ENCODE assay signal across 17 mouse cellular contexts in genomic region chr16:5496051-5496685, GRCm38 (mm10).
A peak's percentile ranks its signal among the peaks of the same experiment; 100 is the strongest.
DNase-seq lines count a peak whose midpoint lies in the region; ATAC-seq lines count a peak whose summit lies in the region.
"Had no signal": no experiment of that assay in that cellular context is flagged by ENCODE, and none has a peak within 500 bp of the region (broad histone marks: within the 10 kb centered on the region; RNA-seq: fewer than 3 reads in every experiment).

No protein-coding gene starts in this region.

- H3K27ac ChIP-seq in embryonic facial prominence, embryonic 11.5 days (replicated peaks; ENCODE audit: low read depth, low read length) = no peak overlapping the region
- H3K27ac ChIP-seq in embryonic facial prominence, embryonic 10.5 days (replicated peaks) = no peak overlapping the region
- no peak overlapping the region for H3K27ac ChIP-seq in midbrain, embryonic 14.5 days (replicated peaks; ENCODE audit: low read depth, low read length)
- no peak overlapping the region for H3K27ac ChIP-seq in midbrain, embryonic 16.5 days (ENCODE audit: low read length)
- no peak overlapping the region for H3K27ac ChIP-seq in intestine, embryonic 16.5 days (ENCODE audit: low read length)
- H3K27ac ChIP-seq: heart, adult 2 months; neural tube, embryonic 13.5 days had no signal

- 74% methylated on average over 2 of the region's 2 CpGs for WGBS in embryonic facial prominence, embryonic 11.5 days
- WGBS in embryonic facial prominence, embryonic 10.5 days = 73% methylated on average over 2 of the region's 2 CpGs
- WGBS in midbrain, embryonic 14.5 days = 29% methylated on average over 2 of the region's 2 CpGs
- 39% methylated on average over 2 of the region's 2 CpGs for WGBS in midbrain, embryonic 16.5 days
- WGBS in intestine, embryonic 16.5 days = 74% methylated on average over 2 of the region's 2 CpGs

- H3K27me3 ChIP-seq in embryonic facial prominence, embryonic 11.5 days (ENCODE audit: control insufficient read depth, insufficient read depth, low read length) = no peaks in the 10 kb centered on the region
- 0 out of 2 replicates have a peak, but pooled peaks cover 5% of the 10 kb centered on the region for H3K27me3 ChIP-seq in embryonic facial prominence, embryonic 10.5 days (replicated peaks; ENCODE audit: low read depth, poor library complexity, severe bottlenecking)
- no peaks in the 10 kb centered on the region for H3K27me3 ChIP-seq in midbrain, embryonic 14.5 days (ENCODE audit: control insufficient read depth, insufficient read depth, low read length)
- H3K27me3 ChIP-seq in midbrain, embryonic 16.5 days (ENCODE audit: control insufficient read depth, insufficient read depth, low read depth, low read length) = no peaks in the 10 kb centered on the region
- H3K27me3 ChIP-seq in intestine, embryonic 16.5 days (replicated peaks; ENCODE audit: control insufficient read depth, insufficient read depth, low read length) = no peaks in the 10 kb centered on the region
- H3K27me3 ChIP-seq: neural tube, embryonic 13.5 days had no signal

- ATAC-seq in embryonic facial prominence, embryonic 11.5 days (replicated peaks; ENCODE audit: insufficient number of reproducible peaks, low FRiP score, low TSS enrichment, low read depth) = no peak; the same call in 1 of the 2 replicates
- ATAC-seq in midbrain, embryonic 14.5 days (ENCODE audit: low FRiP score, low TSS enrichment) = no peak
- ATAC-seq in midbrain, embryonic 16.5 days = no peak
- ATAC-seq in intestine, embryonic 16.5 days = no peak
- ATAC-seq: intestine, postnatal 0 days had no signal

- H3K4me3 ChIP-seq in embryonic facial prominence, embryonic 11.5 days (ENCODE audit: low read depth, low read length) = no peak overlapping the region
- H3K4me3 ChIP-seq in embryonic facial prominence, embryonic 10.5 days = no peak overlapping the region
- H3K4me3 ChIP-seq in midbrain, embryonic 14.5 days (replicated peaks; ENCODE audit: low read depth, low read length) = no peak overlapping the region
- H3K4me3 ChIP-seq in midbrain, embryonic 16.5 days (ENCODE audit: low read depth, low read length) = no peak overlapping the region
- H3K4me3 ChIP-seq in intestine, embryonic 16.5 days (ENCODE audit: low read length) = no peak overlapping the region
- H3K4me3 ChIP-seq: erythroblast, embryonic 14.5 days; heart, adult 2 months; neural tube, embryonic 13.5 days had no signal

- no peaks in the 10 kb centered on the region for H3K9me3 ChIP-seq in embryonic facial prominence, embryonic 11.5 days (replicated peaks; ENCODE audit: control insufficient read depth, low read length)
- H3K9me3 ChIP-seq in embryonic facial prominence, embryonic 10.5 days = no peaks in the 10 kb centered on the region
- no peaks in the 10 kb centered on the region for H3K9me3 ChIP-seq in midbrain, embryonic 14.5 days (ENCODE audit: control insufficient read depth, low read length)
- no peaks in the 10 kb centered on the region for H3K9me3 ChIP-seq in midbrain, embryonic 16.5 days (replicated peaks; ENCODE audit: control insufficient read depth, low read length, poor library complexity, severe bottlenecking)
- H3K9me3 ChIP-seq in intestine, embryonic 16.5 days (ENCODE audit: control insufficient read depth, low read length) = no peaks in the 10 kb centered on the region
- H3K9me3 ChIP-seq: neural tube, embryonic 13.5 days had no signal

- H3K4me1 ChIP-seq in embryonic facial prominence, embryonic 11.5 days (ENCODE audit: control insufficient read depth, insufficient read depth, low read length) = no peaks in the 10 kb centered on the region
- peaks cover 24% of the 10 kb centered on the region for H3K4me1 ChIP-seq in embryonic facial prominence, embryonic 10.5 days
- 0 out of 2 replicates have a peak, but pooled peaks cover 4% of the 10 kb centered on the region for H3K4me1 ChIP-seq in midbrain, embryonic 14.5 days (ENCODE audit: control insufficient read depth, insufficient read depth, low read length)
- peaks cover 10% of the 10 kb centered on the region; the same call in 1 of the 2 replicates for H3K4me1 ChIP-seq in midbrain, embryonic 16.5 days (ENCODE audit: control insufficient read depth, insufficient read depth, low read length)
- no peaks in the 10 kb centered on the region for H3K4me1 ChIP-seq in intestine, embryonic 16.5 days (ENCODE audit: control insufficient read depth, insufficient read depth, low read length)

- peak; percentile 21 for DNase-seq in embryonic facial prominence, embryonic 11.5 days (ENCODE audit: low spot score)
- no peak for DNase-seq in embryonic facial prominence, embryonic 10.5 days (ENCODE audit: low spot score)
- DNase-seq in midbrain, embryonic 14.5 days = peak; percentile 39
- DNase-seq in kidney, adult 9 months = peak; percentile 71
- DNase-seq in retina, embryonic 14.5 days (ENCODE audit: low spot score) = peak; percentile 77
- DNase-seq in urinary bladder, postnatal 14 days (ENCODE audit: low spot score) = no peak
- DNase-seq: cerebellum, postnatal 10 days; heart, adult 2 months; heart, postnatal 10 days; layer of hippocampus, postnatal 36 days; lung, adult 18-20 months; thymus, postnatal 14 days had no signal

- no peak overlapping the region for H3K4me2 ChIP-seq in embryonic facial prominence, embryonic 11.5 days (ENCODE audit: low read depth, low read length)
- H3K4me2 ChIP-seq in midbrain, embryonic 14.5 days (ENCODE audit: low read length) = no peak overlapping the region
- H3K4me2 ChIP-seq in midbrain, embryonic 16.5 days (ENCODE audit: low read length) = no peak overlapping the region
- H3K4me2 ChIP-seq in intestine, embryonic 16.5 days (ENCODE audit: low read depth, low read length) = no peak overlapping the region
- H3K4me2 ChIP-seq: neural tube, embryonic 13.5 days had no signal

- no peaks in the 10 kb centered on the region for H3K36me3 ChIP-seq in embryonic facial prominence, embryonic 11.5 days (replicated peaks; ENCODE audit: control insufficient read depth, insufficient read depth, low read depth, low read length)
- H3K36me3 ChIP-seq in embryonic facial prominence, embryonic 10.5 days (replicated peaks) = no peaks in the 10 kb centered on the region
- H3K36me3 ChIP-seq in midbrain, embryonic 14.5 days (ENCODE audit: control insufficient read depth, insufficient read depth, low read length) = no peaks in the 10 kb centered on the region
- no peaks in the 10 kb centered on the region for H3K36me3 ChIP-seq in midbrain, embryonic 16.5 days (ENCODE audit: control insufficient read depth, insufficient read depth, low read length)
- no peaks in the 10 kb centered on the region for H3K36me3 ChIP-seq in intestine, embryonic 16.5 days (ENCODE audit: control insufficient read depth, insufficient read depth, low read length)
- H3K36me3 ChIP-seq: neural tube, embryonic 13.5 days had no signal

- no peak overlapping the region for H3K9ac ChIP-seq in embryonic facial prominence, embryonic 11.5 days (replicated peaks; ENCODE audit: low read length)
- H3K9ac ChIP-seq in midbrain, embryonic 14.5 days (replicated peaks; ENCODE audit: low read length) = no peak overlapping the region
- no peak overlapping the region for H3K9ac ChIP-seq in midbrain, embryonic 16.5 days (ENCODE audit: low read depth, low read length)
- H3K9ac ChIP-seq in intestine, embryonic 16.5 days (ENCODE audit: low read depth, low read length) = no peak overlapping the region
- H3K9ac ChIP-seq: neural tube, embryonic 13.5 days had no signal

Comparison
In these comparisons a context has a peak if more than half of its experiments do, and no peak if none do; other contexts are left out.
1. DNase-seq: peak in embryonic facial prominence, embryonic 11.5 days (single experiment), midbrain, embryonic 14.5 days (single experiment), kidney, adult 9 months (single experiment) and retina, embryonic 14.5 days (single experiment); none in embryonic facial prominence, embryonic 10.5 days (single experiment) and urinary bladder, postnatal 14 days (single experiment).